Mouse (Mus musculus) myocyte (in vitro differentiated cells): ENCODE measurements at regions not wholly inside any gene's neighbourhood (a gene's known extent, or its start where the extent isn't known, plus 50 kb on each side); places are given as distances from the start of the nearest gene placed in this dataset.

Experiments used
- MAX ChIP-seq: IDR thresholded peaks from one replicate; pipeline ENCODE4 v1.6.1; 2011; ENCODE audit warnings: low read depth, mild to moderate bottlenecking, control low read depth
- POLR2A ChIP-seq: IDR thresholded peaks from one replicate; pipeline ENCODE4 v1.6.1; 2011; ENCODE audit warnings: low read depth, mild to moderate bottlenecking, control low read depth, moderate library complexity; ENCODE audit not compliant: insufficient read length
- USF1 ChIP-seq: IDR thresholded peaks from one replicate; pipeline ENCODE4 v1.6.1; 2011; ENCODE audit warnings: low read depth, mild to moderate bottlenecking, control low read depth, moderate library complexity

DNA sequence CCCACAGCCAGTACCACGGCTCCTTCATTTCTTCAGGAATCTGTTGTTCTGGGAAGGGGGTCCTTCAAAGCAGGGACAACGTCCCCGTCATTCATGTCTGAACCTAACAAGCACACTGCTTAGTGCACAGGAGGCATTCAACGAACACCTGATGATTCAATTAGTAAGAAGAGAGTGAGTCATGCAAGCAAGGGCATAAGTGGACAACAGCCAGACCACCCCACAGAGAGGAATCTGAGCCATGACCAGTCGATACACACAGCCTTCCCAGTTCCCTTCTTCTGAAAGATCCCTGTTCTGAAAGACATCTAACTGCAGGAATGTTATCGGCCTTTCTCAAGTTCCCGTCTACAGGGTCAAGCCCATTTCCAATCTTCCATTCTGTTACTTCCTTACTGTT, 231.6 kb downstream of the Gm26897 start:
- TF ChIP-seq MAX (no peak), POLR2A (no peak), USF1 (no peak)
